Mouse (Mus musculus) hindbrain, postnatal 0 days (tissue): Measurements from ENCODE around the gene Tm2d1. TPM values are rescaled to one million over a fixed set of nuclear protein-coding genes. Genes with fewer than 3 reads are reported as not detected.
A peak's percentile ranks its signal among the peaks of the same experiment; 100 is the strongest.

Source experiments
- ATAC-seq: fragments of 200-750 bp; cut with Nextera tagmentation; 2 replicates; pipeline ENCODE4 v1.8.0; 2017; ENCODE audit warnings: mild to moderate bottlenecking, moderate TSS enrichment, moderate library complexity
- DNase-seq: peaks from one replicate; pipeline ENCODE4 v3.0.0-alpha.2; 2015; ENCODE audit warnings: low spot score
- H3K27ac ChIP-seq: fragments of 300-500 bp; sonication (generic); 2 replicates; pipeline ENCODE4 v1.5.1; 2014; ENCODE audit warnings: mild to moderate bottlenecking
- H3K27me3 ChIP-seq: fragments of 300-500 bp; sonication (generic); 2 replicates; pipeline ENCODE4 v1.6.1; 2014; ENCODE audit warnings: low read length, mixed read lengths; ENCODE audit not compliant: insufficient read depth
- H3K36me3 ChIP-seq: fragments of 300-500 bp; sonication (generic); 2 replicates; pipeline ENCODE4 v1.6.1; 2014; ENCODE audit warnings: low read length, mixed read lengths; ENCODE audit not compliant: insufficient read depth
- H3K4me1 ChIP-seq: fragments of 300-500 bp; sonication (generic); 2 replicates; pipeline ENCODE4 v1.6.1; 2014; ENCODE audit warnings: antibody characterized with exemption, low read length, mixed read lengths; ENCODE audit not compliant: insufficient read depth
- H3K4me2 ChIP-seq: fragments of 300-500 bp; sonication (generic); 2 replicates; pipeline ENCODE4 v1.6.1; 2014; ENCODE audit warnings: low read depth, mild to moderate bottlenecking, low read length, moderate library complexity, mixed read lengths
- H3K4me3 ChIP-seq: fragments of 300-500 bp; sonication (generic); 2 replicates; pipeline ENCODE4 v1.5.1; 2014; ENCODE audit warnings: low read length
- H3K9ac ChIP-seq: fragments of 300-500 bp; sonication (generic); replicated peaks from 2 replicates; pipeline ENCODE4 v1.6.1; 2014; ENCODE audit warnings: mild to moderate bottlenecking, low read length, moderate library complexity, mixed read lengths
- H3K9me3 ChIP-seq: fragments of 300-500 bp; sonication (generic); 2 replicates; pipeline ENCODE4 v1.6.1; 2016; ENCODE audit warnings: low read length, mixed read lengths
- CTCF ChIP-seq: IDR thresholded peaks from 2 replicates; pipeline ENCODE4 v1.5.1; 2016; ENCODE audit warnings: antibody characterized with exemption, control low read depth, low read depth
- WGBS: fragments of 180-500 bp; shearing (Covaris S2); extraction: QIAGEN DNeasy Blood & Tissue Kit; methylation state at CpG from one replicate; pipeline ENCODE4 v1.1.7; 2014; 5-methylcytosine and 5-hydroxymethylcytosine counted together
- polyA plus RNA-seq: library from polyadenylated mRNA; unstranded; fragments of >200 nt; fragmentation: Nextera tagmentation; extraction: Ambion mirVana; gene quantifications from 2 replicates; pipeline ENCODE4 v1.2.1, GENCODE M21; 2015
- total RNA-seq: library from RNA; depleted of rRNA; stranded (reverse); fragments of >200 nt; gene quantifications from 2 replicates; pipeline ENCODE4 v1.2.3, GENCODE M21; 2014

Gene Tm2d1
- total and polyA plus RNA-seq, 2 experiments from 2014 or later: 47.9 to 162 TPM

- no peak overlapping the region for H3K27ac ChIP-seq
- WGBS: 54% methylated on average over 6 of the region's 6 CpGs
- H3K4me2 ChIP-seq: no peak overlapping the region
Observed at GRCm38 (mm10) chr4:98400926-98401583, 17.9 kb upstream of the Tm2d1 start.

GRCm38 (mm10) chr4:98395690-98396437, 12.8 kb upstream of the Tm2d1 start, which contains the start of gene Patj:
TSS of gene Patj (plus strand) at chr4:98395785.
- Histone ChIP-seq H3K27me3 (no peaks in the 10 kb centered on the region), H3K4me3 (peak within 1 kb of the TSS; percentile 85), H3K4me2 (peak within 1 kb of the TSS; percentile 92), H3K9ac (peak within 1 kb of the TSS; percentile 99), H3K36me3 (no peaks in the 10 kb centered on the region), H3K9me3 (no peaks in the 10 kb centered on the region), H3K4me1 (no peaks in the 10 kb centered on the region), H3K27ac (peak within 1 kb of the TSS; percentile 84)
- ATAC-seq (peak; percentile 93), DNase-seq (peak; percentile 79)
- 2% methylated on average over 71 of the region's 73 CpGs for WGBS
- TF ChIP-seq CTCF: no peak

More at GRCm38 (mm10) chr4:98400926-98401583, 17.9 kb upstream of the Tm2d1 start:
- H3K9ac ChIP-seq: no peak overlapping the region
- H3K36me3 ChIP-seq: no peaks in the 10 kb centered on the region
- H3K9me3 ChIP-seq: no peaks in the 10 kb centered on the region
- ATAC-seq (no peak), DNase-seq (no peak)
- no peaks in the 10 kb centered on the region for H3K4me1 ChIP-seq
- H3K27me3 ChIP-seq: no peaks in the 10 kb centered on the region
- no peak overlapping the region for H3K4me3 ChIP-seq
- TF ChIP-seq CTCF: no peak

DNA sequence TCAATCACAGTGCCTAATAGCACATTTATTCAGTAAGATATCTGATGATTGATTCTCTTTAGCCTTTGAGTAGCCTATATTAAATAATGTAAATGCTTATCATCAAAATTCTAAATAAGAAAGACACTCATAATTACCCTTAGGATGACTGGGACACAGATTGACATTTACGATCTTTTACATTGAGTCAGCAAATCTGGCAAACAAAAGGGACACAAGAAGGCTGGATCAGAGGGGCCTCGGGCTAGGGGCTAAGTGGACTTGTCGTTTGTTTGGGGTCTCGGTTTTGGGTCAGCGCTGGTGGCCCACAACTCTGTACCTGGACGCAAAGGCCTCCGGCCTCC, 12.2 kb upstream of the Tm2d1 start:
- 2% methylated on average over 7 of the region's 7 CpGs for WGBS
- Histone ChIP-seq H3K4me1 (no peaks in the 10 kb centered on the region), H3K4me2 (peak overlapping the region; percentile 92), H3K9me3 (no peaks in the 10 kb centered on the region), H3K36me3 (no peaks in the 10 kb centered on the region), H3K27me3 (no peaks in the 10 kb centered on the region), H3K4me3 (peak overlapping the region; percentile 85), H3K27ac (peak overlapping the region; percentile 84), H3K9ac (peak overlapping the region; percentile 99)
- DNase-seq: no peak
- ATAC-seq: no peak
- no peak for TF ChIP-seq CTCF

GRCm38 (mm10) chr4:98385036-98385435, 1.9 kb upstream of the Tm2d1 start:
- TF ChIP-seq CTCF: no peak
- no peak overlapping the region for H3K27ac ChIP-seq
- WGBS: 73% methylated on average over 5 of the region's 5 CpGs
- H3K4me3 ChIP-seq: no peak overlapping the region
- H3K9me3 ChIP-seq: no peaks in the 10 kb centered on the region
- H3K36me3 ChIP-seq: no peaks in the 10 kb centered on the region
- DNase-seq (no peak), ATAC-seq (no peak)
- peaks cover 9% of the 10 kb centered on the region; the same call in 1 of the 2 replicates for H3K4me1 ChIP-seq
- no peak overlapping the region for H3K9ac ChIP-seq
- no peaks in the 10 kb centered on the region for H3K27me3 ChIP-seq
- H3K4me2 ChIP-seq: no peak overlapping the region

- H3K4me2 ChIP-seq: no peak overlapping the region
- ATAC-seq (no peak), DNase-seq (no peak)
- no peak overlapping the region for H3K9ac ChIP-seq
- no peaks in the 10 kb centered on the region for H3K27me3 ChIP-seq
- WGBS: 97% methylated on average over 2 of the region's 2 CpGs
- H3K9me3 ChIP-seq: no peaks in the 10 kb centered on the region
- no peak overlapping the region for H3K27ac ChIP-seq
- TF ChIP-seq CTCF: no peak
- H3K36me3 ChIP-seq: no peaks in the 10 kb centered on the region
- H3K4me1 ChIP-seq: peaks cover 5% of the 10 kb centered on the region; the same call in 1 of the 2 replicates
- no peak overlapping the region for H3K4me3 ChIP-seq
Observed at GRCm38 (mm10) chr4:98376943-98377342, 6.2 kb downstream of the Tm2d1 start.

GRCm38 (mm10) chr4:98375401-98375800, 7.7 kb downstream of the Tm2d1 start:
- Histone ChIP-seq H3K4me3 (no peak overlapping the region), H3K27ac (no peak overlapping the region), H3K4me1 (no peaks in the 10 kb centered on the region), H3K9ac (no peak overlapping the region), H3K9me3 (no peaks in the 10 kb centered on the region), H3K27me3 (no peaks in the 10 kb centered on the region), H3K4me2 (no peak overlapping the region), H3K36me3 (no peaks in the 10 kb centered on the region)
- TF ChIP-seq CTCF: peak; percentile 24
- ATAC-seq (no peak), DNase-seq (no peak)
- 61% methylated on average over 4 of the region's 4 CpGs for WGBS
